Mouse (Mus musculus) ovary, adult 18-20 months (tissue): ENCODE measurements around the gene Psmb8.
"Not testable (repeated sequence)": the region's sequence is repeated elsewhere in the genome, so short reads cannot be mapped to it uniquely, and the experiment has no call there.

Source experiments
- DNase-seq: peaks from one replicate; pipeline ENCODE4 v3.0.0; 2022; ENCODE audit warnings: low spot score, mixed read lengths

Psmb8 gene

DNA sequence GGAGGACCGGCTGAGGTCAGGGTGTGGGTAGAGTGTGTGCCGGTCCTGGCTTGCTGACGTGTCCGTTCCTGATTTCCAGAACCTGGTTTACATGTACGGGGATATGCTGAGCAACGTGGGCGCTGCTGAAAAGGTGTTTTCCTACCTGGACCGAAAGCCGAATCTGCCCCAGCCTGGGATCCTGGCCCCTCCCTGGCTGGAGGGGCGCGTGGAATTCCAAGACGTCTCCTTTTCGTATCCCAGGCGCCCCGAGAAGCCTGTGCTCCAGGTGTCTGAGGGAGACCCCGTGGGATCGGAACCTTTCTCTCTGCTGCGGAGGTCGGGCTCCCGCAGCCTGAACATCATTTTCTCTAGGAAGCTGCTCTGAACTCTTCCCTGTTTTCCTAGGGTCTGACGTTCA, 16.4 kb downstream of the Psmb8 start:
- no peak for DNase-seq

DNA sequence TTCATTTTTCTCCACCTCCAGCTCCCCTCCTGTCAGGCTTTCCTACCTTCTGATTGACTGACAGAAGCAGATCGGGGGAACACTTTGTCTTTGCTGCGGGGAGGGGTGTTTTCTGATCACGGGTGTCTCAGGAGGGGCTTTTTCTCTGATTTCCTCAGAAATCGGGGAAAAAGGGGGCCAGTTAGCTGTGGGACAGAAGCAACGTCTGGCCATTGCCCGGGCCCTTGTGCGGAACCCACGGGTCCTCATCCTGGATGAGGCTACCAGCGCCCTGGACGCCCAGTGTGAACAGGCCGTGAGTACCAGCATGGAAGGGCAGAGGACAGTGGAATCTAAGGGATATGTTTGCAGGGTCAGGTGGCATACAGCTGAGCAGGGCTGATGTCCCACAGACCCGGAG, 17.7 kb downstream of the Psmb8 start:
- no peak for DNase-seq

DNA sequence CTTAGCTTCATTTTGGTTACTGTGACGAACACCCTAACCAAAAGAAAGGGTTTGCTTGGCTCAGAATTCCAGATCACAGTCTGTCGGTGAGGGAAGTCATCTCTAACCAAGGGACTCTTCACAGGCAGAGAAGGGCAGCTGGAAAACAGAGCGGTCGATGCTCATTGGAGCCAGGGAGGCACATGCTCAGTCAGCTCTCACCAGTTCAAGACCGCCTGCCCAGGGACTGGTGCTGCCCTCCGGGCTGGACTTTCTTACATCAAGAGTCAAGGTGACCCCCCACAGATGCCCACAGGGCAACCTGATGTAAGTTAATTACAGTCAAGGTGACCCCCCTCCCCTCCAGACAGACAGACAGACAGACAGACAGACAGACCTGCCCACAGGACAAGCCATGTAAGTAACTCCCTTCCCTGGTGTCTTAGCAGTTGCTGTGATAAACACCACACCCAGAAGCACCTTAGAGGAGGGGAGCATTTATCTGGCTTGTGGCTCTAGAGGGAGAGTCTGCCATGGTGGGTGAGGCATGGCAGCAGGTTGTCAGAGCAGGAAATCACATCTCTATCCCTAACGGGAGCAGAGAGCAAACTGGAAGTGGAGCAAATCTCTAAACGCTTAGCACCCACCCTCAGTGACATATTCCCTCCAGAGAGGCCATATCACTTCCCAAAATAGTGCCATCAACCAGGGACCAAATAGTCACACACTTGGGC, 19.9 kb downstream of the Psmb8 start:
- no peak for DNase-seq

DNA sequence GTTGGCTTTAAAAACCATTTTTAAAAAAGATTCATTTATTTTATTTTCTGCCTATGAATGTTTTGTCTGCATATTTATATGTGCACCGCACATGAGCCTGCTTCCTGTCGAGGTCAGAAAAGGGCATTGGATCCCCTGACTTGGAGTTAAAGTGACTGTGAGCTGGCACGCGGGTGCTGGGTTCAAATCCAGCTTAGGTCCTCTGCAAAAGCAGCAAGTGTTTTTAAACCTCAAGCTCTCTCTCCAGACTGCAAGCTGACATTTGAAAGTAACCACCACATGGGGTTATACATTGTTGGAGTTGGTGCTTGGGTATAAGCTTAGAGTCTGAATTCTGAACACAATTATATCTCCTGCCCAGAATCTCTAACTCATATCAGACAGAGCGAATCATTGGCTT, 20.5 kb downstream of the Psmb8 start:
- DNase-seq = no peak

DNA sequence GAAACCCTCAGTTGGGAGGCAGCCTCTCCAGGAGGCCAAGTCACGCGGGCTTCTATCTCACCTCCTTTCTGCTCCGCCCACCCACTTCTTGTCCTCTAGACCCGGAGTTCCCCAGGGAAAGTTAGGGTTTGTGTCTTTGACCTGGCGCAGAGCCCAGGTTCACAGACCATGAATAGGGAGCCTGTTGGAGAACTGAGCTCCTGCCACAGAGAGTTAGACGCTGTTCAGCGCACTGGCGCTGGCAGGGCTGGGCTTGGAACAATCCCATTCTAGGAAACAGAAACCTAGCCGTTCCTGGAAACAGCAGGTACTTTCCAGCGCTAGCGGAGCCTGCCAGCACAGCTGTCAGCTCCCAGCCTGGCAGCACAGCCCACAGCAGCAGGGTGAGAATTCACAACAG, 21.2 kb downstream of the Psmb8 start:
- peak; percentile 56 for DNase-seq

DNA sequence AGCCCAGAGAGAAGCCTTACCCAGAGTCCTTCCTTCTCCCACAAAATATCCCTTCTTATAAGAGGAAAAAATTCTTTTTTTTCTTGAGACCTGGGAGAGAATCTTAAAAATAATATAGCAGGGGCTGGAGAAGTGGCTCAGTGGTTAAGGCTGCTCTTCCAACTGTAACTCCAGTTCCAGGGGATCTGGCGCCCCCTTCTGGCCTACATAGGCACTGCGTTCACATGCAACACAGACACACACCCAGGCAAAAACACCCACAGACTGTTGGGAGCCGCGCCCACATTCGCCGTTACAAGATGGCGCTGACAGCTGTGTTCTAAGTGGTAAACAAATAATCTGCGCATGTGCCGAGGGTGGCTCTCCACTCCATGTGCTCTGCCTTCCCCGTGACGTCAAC, 21.6 kb downstream of the Psmb8 start:
- not testable (repeated sequence) for DNase-seq

DNA sequence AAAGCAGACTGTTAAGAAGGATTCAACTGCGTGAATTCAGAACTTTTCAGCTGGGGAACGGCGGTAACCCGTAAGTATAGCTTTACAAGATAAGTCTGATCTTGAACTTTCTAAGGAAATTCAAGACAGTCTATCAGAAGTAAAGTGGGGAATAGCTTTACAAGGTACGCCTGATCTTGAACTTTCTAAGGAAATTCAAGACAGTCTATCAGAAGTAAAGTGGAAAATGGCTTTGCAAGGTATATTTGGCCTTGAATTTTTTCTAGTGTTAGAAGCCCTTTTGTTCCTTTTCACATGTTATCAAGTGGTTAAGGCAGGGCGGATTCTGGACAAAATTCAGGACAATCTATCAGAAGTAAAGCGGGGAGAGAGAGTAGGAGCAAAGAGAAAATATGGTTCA, 22.3 kb downstream of the Psmb8 start:
- not testable (repeated sequence) for DNase-seq

DNA sequence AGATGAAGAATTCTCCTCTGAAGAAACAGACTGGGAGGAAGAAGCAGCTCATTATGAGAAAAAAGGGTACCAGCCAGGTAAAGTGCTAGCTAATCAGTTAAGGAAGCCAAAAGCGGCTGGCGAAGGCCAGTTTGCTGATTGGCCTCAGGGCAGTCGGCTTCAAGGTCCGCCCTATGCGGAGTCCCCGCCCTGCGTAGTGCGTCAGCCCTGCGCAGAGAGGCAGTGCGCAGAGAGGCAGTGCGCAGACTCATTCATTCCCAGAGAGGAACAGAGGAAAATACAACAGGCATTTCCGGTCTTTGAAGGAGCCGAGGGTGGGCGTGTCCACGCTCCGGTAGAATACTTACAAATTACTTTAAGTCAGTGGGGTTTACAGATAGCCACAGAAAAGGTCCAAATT, 22.9 kb downstream of the Psmb8 start:
- DNase-seq = not testable (repeated sequence)

DNA sequence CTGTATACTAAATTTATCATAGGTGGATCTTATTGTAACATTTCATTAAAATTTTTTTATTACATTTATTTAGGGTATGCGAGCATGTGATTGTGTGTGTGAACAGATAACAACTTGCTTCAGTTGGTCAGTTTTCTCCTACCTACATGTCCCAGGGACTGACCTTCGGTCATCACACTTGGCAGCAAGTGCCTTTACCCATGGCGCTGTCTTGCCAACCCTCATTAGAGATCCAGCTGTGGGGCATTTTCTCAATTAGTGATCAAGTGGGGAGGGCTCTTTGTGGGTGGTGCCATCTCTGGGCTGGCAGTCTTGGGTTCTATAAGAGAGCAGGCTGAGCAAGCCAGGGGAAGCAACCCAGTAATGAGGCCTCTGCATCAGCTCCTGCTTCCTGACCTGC, 27.3 kb downstream of the Psmb8 start:
- DNase-seq = no peak

DNA sequence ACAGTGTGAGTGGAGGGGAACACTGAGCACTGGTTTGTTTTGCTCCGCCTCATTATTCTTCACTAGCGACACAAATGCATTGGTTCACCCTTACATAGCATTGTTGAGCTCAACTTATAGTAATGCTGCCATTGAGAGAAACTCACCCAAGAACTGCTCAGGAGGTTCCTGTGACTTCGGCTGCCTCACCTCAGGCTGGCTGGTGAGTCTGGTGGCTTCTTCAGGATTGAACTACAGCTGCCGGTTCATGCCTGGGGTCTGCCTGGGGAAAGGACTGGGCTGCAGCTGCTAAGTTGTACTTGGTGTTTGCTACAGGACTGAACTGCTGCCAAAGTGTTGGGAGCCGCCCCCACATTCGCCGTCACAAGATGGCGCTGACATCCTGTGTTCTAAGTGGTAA, 27.9 kb downstream of the Psmb8 start:
- no peak for DNase-seq

DNA sequence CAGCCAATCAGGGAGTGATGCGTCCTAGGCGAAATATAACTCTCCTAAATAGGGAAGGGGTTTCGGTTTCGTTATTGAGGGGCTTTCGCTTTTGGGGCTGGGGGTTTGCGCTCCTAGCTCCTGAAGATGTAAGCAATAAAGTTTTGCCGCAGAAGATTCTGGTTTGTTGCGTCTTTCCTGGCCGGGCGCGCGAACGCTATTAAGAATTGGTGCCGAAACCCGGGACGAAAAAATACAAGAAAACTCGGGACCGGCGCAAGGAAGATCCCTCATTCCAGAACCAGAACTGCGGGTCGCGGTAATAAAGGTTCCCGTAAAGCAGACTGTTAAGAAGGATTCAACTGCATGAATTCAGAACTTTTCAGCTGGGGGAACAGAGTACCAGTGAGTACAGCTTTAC, 28.4 kb downstream of the Psmb8 start:
- DNase-seq = not testable (repeated sequence)

DNA sequence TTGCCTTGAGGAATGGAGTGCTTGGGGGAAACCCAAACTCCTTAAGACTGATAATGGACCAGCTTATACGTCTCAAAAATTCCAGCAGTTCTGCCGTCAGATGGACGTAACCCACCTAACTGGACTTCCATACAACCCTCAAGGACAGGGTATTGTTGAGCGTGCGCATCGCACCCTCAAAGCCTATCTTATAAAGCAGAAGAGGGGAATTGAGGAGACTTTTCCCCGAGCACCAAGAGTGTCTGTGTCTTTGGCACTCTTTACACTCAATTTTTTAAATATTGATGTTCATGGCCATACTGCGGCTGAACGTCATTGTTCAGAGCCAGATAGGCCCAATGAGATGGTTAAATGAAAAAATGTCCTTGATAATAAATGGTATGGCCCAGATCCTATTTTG, 33.5 kb downstream of the Psmb8 start:
- not testable (repeated sequence) for DNase-seq

DNA sequence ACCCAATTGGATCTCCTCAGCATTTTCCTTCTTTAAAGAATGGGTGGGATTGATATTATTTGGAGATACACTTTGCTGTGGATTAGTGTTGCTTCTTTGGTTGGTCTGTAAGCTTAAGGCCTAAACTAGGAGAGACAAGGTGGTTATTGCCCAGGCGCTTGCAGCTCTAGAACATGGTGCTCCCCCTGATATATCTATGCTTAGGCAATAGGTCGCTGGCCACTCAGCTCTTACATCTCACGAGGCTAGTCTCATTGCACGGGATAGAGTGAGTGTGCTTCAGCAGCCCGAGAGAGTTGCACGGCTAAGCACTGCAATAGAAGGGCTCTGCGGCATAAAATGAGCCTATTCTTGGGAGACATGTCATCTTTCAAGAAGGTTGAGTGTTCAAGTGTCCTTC, 34.5 kb downstream of the Psmb8 start:
- not testable (repeated sequence) for DNase-seq

DNA sequence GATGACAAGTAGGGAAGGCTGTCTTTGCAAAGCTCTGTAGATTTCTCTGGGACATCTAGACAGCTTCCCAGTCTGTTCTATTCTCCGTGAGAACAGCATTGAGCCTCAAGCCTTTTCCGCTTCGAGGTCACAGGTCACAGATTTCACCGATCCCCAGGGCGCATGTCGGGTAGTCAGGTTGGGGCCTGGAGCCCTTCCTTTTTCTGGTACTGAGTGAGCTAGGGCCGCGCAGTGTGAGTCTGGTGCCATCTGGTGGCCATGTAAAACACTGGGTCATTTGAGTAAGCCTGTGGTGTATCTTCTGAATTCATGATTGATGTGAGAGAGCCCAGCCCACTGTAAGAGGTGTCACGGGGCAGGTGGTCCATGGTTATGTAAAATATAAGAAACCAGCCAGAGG, 37.4 kb downstream of the Psmb8 start:
- peak; percentile 29 for DNase-seq

DNA sequence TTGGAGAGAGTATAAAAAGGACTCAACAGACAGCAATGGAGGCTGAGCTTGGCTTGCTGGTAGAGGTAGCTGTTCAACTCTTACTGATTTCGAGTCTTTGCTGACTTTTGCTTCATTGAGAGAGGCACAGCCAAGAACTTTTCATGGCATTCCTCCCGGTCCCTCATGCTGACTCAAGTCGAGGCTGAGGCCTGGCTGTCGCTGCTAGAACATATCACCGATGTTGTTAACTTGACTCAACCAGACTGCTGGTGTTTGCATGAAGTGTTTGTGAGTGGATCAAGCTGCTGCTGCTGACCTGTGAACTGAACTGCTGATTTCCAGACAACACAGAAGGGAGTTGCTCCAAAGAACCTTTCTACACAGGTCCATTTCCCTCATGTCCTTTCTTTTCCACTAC, 39.2 kb downstream of the Psmb8 start:
- DNase-seq = no peak

DNA sequence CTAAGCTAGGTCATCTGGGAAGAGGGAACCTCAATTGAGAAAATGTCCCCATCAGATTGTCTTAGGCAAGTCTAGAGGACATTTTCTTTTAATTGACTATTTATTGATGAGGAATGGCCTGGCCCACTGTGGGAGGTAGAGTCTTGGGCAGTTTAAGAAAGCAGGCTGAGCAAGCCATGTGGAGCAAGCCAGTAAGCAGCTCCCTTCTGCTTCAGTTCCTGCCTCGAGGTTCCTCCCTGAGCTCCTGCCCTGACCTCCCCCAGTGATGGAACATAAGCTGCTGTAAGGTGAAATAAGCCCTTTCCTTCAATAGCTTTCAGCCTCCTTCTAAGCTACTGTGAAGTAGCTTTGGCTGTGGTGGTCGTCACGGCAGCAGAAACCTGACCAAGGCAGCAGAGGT, 40.2 kb downstream of the Psmb8 start:
- DNase-seq = no peak

DNA sequence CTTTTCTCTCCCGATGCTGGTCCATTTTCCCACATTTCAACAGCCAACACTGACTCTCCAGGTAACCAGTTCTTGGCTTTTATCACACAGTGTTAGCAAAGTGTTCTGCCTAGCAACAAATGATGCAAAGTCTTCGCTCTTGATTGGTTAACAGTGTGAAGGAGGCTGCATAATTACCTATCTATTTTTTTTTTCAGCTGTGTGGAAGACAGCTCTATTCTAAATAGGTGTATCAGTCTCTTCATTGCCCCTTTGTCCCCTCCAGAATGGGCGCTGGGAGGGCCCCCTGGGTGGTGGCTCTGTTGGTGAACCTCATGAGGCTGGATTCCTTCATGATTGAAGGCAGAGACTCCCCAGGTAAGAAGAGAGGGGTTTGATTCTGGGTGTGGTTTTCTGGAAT, 41.2 kb downstream of the Psmb8 start, which contains the start of gene H2-Ob:
Gene H2-Ob (plus strand): TSS at position 198 of the 400 bp plus-strand sequence.
- DNase-seq = no peak

DNA sequence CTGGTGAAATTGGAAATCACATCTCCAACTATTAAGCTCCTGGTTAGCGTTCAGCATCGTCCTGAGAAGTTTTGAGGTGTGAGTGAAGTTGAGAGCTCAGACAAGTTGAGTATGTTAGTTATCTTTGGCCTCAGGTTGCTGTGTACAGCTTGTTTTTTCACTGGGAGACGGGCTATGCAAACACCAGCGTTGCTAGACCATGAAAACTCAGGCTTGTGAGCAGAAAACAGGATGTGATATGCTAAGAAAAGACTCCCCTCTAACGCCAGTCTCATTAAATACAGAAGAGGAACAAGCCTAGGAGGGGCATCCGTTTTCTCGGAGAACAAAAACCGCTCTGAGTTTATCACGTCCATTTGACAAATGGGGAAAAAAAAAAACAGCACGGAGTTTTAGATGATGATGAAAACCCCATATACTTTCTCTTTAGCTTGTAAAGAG, 42.1 kb downstream of the Psmb8 start:
- DNase-seq = no peak

DNA sequence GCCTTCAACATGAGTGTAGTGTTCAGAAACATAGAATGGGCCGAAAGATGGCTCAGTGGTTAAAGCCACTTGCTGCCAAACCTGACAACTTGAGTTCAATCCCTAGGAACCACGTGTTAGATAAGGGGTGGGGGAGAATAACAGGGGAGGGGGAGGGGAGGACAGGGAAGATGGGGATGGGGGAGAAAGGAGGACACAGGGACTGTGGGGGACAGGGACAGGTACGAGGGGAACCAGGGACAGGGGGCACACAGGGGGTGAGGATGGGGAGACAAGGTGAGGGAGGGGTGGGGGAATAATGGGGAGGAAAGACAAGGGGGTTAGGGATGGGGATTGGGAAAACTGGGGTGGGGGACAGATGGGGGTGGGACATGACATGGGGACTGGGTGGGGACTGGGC, 42.8 kb downstream of the Psmb8 start:
- no peak for DNase-seq

DNA sequence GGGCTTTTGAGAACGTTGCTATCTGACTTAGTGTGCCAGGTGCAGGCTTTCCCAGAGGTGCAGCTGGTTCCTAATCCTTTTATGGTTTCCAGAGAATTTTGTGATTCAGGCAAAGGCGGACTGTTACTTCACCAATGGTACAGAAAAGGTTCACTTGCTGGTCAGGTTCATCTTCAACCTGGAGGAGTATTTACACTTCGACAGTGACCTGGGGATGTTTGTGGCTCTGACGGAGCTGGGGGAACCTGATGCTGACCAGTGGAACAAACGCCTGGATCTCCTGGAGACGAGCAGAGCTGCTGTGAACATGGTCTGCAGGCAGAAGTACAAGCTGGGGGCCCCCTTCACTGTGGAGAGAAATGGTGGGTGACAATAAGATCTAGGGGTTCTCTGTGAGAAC, 43.4 kb downstream of the Psmb8 start:
- no peak for DNase-seq

DNA sequence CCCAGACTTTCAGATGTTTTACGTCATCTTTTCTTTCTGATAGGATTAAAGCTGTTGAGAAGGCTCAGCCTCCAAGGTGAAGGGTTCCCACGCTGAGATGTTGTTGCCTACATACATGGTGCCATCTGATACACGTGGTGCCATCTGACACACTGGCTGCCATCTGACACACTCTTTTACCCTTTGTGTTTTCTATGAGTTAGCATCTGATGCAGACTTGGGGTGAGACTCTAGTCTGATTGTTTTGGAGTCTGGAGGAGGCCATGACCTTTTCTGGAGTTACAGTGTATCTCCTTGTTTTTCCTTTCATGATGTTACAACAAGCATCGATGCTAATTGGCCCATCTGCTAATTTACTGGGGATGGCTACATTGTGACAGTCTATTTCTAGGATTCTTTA, 47.1 kb downstream of the Psmb8 start:
- DNase-seq = no peak

DNA sequence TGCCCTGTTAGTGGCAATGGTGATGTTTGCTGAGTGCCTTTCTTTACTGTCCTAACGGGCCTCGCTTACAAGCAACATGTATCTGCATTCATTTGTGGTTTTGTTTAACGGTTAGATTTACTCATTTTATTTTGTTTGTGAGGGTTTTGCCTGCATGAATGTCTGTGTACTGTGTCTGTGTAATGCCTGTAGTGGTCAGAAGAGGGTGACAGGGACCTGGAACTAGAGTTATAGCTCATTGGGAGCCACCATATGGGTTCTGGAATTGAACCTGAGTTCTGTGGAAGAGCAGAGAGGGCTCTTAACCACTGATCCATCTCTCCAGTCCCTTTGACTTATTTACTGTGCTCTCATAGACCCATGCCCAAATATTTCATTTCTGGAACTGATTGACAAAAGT, 49.5 kb downstream of the Psmb8 start:
- no peak for DNase-seq

DNA sequence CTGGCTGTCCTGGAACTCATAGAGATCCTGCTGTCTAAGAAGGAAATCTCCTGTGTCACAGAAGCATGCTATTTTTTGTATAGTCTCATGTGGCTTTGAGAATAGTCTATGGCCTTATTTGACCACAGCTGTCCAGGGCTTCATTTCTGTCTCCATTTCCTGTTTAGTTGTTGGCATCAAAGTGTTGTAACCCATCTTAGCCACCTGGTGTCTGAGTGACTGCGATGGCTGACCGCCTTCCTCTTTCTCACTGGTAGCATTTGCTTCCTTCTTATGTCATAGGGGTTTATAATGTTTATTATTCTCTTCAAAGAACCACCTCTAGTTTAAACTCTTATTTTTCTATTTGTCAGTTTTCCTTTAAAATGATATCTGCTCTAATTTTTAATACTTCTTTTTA, 51.2 kb downstream of the Psmb8 start:
- DNase-seq = no peak

DNA sequence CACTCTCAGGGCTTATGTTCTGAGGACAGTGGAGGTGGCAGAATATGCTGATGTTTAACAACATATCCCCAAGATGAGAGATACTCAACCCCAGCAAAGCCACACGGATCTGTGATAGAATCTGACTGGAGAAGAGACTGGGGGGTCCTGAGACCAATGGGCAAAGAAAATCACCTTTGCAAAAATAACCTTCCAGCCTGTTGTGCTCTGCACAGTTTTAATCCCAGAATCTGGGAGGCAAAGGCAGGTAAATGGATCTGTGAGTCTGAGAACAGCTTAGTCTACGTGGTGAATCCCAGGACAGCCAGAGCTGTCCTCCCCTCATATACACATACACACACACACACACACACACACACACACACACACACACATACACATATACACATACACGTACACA, 51.8 kb downstream of the Psmb8 start:
- no peak for DNase-seq
